Mouse (Mus musculus): Measurements from ENCODE around the gene Atp10a. TPM values are rescaled to one million over a fixed set of nuclear protein-coding genes. Genes with fewer than 3 reads are reported as not detected.

Gene Atp10a
- polyA plus RNA-seq, 1 experiment from 2014 or later: 0.93 TPM

DNA sequence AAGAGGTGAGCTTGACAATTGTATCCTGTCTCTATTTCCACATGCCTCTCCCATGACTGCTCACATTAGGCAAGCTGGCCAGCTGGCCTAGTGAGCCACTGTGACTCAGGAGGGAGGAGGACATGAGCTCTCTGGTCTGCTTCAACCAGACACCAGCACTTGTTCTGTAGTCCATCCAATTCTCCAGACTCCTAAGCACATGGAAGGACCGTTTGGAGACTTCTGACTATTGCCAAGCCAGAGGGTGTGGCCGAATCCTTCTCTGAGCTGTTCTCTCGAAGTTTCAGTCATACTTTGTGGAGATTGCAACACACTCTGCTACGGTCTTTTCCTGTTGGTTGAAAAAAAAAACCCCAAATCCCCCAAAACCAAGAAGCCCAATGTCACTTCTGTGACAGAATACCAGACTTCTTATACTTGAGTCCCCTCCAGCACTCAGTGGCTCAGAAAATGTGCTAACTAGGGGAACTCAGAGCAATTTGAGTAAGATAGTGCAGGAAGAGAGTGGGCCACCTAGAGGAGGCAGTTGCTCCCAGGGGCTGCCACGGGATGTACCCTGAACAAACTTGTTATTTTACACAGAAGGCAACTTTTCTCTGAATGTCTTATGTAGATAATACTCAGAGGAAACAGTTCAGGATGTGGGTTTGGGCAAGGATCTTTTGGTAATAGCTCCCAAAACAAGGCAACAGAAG is 21.3 kb downstream of the Atp10a start:
- Histone ChIP-seq H3K4me1 (ENCODE audit: control insufficient read depth, insufficient read depth, low read length) (no peaks in the 10 kb centered on the region), H3K4me3 (ENCODE audit: low read depth, low read length) (no peak overlapping the region), H3K9ac (ENCODE audit: low read length) (no peak overlapping the region), H3K36me3 (ENCODE audit: control insufficient read depth, insufficient read depth, low read length) (no peaks in the 10 kb centered on the region), H3K27me3 (replicated peaks; ENCODE audit: control insufficient read depth, insufficient read depth, low read length) (no peaks in the 10 kb centered on the region), H3K27ac (ENCODE audit: low read depth, low read length) (no peak overlapping the region), H3K4me2 (ENCODE audit: low read length) (no peak overlapping the region), H3K9me3 (replicated peaks; ENCODE audit: control insufficient read depth, low read length) (no peaks in the 10 kb centered on the region)
- WGBS: 68% methylated on average over 5 of the region's 5 CpGs
- ATAC-seq: no peak
- no peak for DNase-seq (ENCODE audit: low spot score)

DNA sequence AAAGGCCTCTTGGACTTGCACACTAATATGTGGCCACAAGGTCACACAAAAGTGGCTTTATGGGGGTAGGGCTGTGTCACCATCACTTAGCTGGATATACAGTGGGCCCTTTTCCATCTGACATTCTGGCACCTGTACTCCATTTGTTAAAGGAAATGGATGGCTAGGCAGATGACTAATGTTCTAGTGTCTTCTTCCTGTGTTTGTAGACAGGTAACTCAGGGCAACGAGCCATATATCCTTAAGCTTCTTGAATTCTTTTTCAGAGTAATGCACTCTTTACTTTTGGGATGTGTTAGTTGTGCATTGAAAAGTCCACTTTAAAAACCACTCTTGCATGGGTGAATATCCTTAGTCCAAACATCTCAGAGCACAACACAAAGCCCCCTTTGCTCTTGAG is 30.0 kb downstream of the Atp10a start:
- Histone ChIP-seq H3K27ac (ENCODE audit: low read depth, low read length) (no peak overlapping the region), H3K4me3 (ENCODE audit: low read depth, low read length) (no peak overlapping the region), H3K36me3 (ENCODE audit: control insufficient read depth, insufficient read depth, low read length) (no peaks in the 10 kb centered on the region), H3K4me2 (ENCODE audit: low read length) (no peak overlapping the region), H3K27me3 (replicated peaks; ENCODE audit: control insufficient read depth, insufficient read depth, low read length) (no peaks in the 10 kb centered on the region), H3K9ac (ENCODE audit: low read length) (no peak overlapping the region), H3K9me3 (replicated peaks; ENCODE audit: control insufficient read depth, low read length) (no peaks in the 10 kb centered on the region), H3K4me1 (ENCODE audit: control insufficient read depth, insufficient read depth, low read length) (peaks cover 5% of the 10 kb centered on the region)
- ATAC-seq (no peak), DNase-seq (ENCODE audit: low spot score) (no peak)
- 83% methylated on average over 1 of the region's 1 CpGs for WGBS

DNA sequence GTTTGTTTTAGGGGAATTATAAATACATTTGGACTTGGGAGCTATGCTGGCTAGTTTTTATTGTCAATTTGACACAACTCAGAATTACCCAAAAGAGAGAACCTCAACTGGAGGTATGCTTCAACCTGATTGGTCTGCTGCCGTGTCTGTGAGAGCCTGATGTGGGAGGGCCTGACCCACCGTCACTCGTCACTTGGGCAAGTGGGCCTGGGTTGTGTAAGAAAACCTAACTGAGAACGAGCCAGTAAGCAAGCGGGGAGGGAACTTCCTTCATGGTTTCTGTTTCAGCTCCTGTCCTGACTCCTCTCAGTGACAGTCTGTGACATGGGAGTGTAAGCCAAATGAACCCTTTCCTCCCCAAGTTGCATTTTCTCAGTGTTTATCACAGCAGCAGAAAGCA is 30.6 kb downstream of the Atp10a start:
- Histone ChIP-seq H3K4me1 (ENCODE audit: control insufficient read depth, insufficient read depth, low read length) (peaks cover 5% of the 10 kb centered on the region), H3K9me3 (replicated peaks; ENCODE audit: control insufficient read depth, low read length) (no peaks in the 10 kb centered on the region), H3K36me3 (ENCODE audit: control insufficient read depth, insufficient read depth, low read length) (no peaks in the 10 kb centered on the region), H3K27me3 (replicated peaks; ENCODE audit: control insufficient read depth, insufficient read depth, low read length) (no peaks in the 10 kb centered on the region), H3K4me2 (ENCODE audit: low read length) (no peak overlapping the region), H3K27ac (ENCODE audit: low read depth, low read length) (no peak overlapping the region), H3K9ac (ENCODE audit: low read length) (no peak overlapping the region), H3K4me3 (ENCODE audit: low read depth, low read length) (no peak overlapping the region)
- DNase-seq (ENCODE audit: low spot score) (no peak), ATAC-seq (0 out of 2 replicates have a peak, but pooled peaks have one; percentile 23)
- WGBS: 86% methylated on average over 5 of the region's 5 CpGs

DNA sequence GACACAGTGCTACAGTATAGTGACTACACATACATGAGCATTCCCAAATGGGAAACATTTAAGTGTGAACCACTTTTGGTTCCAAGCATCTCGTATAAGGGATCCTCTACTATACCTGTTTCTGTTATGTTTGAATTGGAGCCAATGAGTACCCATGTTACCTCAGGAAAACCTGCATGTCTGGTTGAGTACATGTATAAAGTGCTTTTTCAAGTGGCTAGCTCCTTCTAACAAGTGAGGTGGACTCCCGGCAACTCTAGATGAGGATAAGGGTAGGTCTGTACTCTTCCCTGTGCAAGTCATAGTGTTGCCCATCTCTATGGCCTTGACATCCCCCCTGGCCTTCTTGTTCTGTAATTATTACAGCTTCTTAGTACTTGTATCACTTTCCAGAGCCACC is 31.0 kb downstream of the Atp10a start:
- WGBS: 91% methylated on average over 2 of the region's 2 CpGs
- DNase-seq (ENCODE audit: low spot score): peak; percentile 14
- H3K27ac ChIP-seq (ENCODE audit: low read depth, low read length): no peak overlapping the region
- no peaks in the 10 kb centered on the region for H3K27me3 ChIP-seq (replicated peaks; ENCODE audit: control insufficient read depth, insufficient read depth, low read length)
- peaks cover 5% of the 10 kb centered on the region for H3K4me1 ChIP-seq (ENCODE audit: control insufficient read depth, insufficient read depth, low read length)
- no peaks in the 10 kb centered on the region for H3K9me3 ChIP-seq (replicated peaks; ENCODE audit: control insufficient read depth, low read length)
- no peak overlapping the region for H3K4me3 ChIP-seq (ENCODE audit: low read depth, low read length)
- peak; percentile 36; the same call in 1 of the 2 replicates for ATAC-seq
- no peak overlapping the region for H3K4me2 ChIP-seq (ENCODE audit: low read length)
- H3K9ac ChIP-seq (ENCODE audit: low read length): no peak overlapping the region
- H3K36me3 ChIP-seq (ENCODE audit: control insufficient read depth, insufficient read depth, low read length): no peaks in the 10 kb centered on the region

DNA sequence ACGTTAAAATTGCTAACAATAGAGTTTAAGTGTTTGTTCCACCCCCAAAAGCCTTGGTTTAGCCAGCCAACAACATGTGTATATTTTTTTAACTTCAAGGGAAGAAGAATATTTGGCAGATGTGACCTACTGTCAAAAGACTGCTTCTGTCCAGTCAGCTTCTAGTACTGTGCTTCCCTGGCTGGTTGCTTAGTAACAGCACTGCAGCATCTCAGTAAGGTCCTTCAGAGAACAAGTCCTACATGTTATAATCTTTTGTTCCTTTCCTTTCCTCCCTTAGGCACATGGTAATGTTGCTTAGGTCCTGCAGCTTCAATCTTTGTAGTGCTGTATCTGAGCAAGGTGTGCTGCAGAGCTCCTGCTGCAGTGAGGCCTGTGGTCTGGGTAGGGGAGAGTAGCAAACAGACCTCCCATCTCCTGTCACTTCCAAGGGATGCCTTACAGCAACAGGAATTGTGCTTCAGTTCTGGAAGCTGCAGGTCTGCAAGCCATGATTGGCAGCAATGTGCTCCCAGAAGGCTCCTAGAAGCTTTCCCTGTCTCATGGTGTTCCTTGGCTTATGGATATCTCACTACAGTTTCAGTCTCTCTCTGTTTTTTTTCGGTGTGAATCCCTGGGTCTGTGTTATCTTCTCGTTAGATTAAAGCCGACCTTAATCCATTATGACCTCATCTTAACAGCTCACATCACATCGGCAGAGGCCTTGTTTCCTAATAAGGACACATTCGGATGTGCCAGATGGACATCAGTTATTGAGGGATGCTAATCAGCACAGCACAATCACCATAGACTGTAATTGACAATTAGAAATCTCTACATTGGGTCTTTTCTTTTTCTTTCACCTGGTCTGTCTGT is 34.3 kb downstream of the Atp10a start:
- 51% methylated on average over 6 of the region's 6 CpGs for WGBS
- Histone ChIP-seq H3K9me3 (replicated peaks; ENCODE audit: control insufficient read depth, low read length) (no peaks in the 10 kb centered on the region), H3K27me3 (replicated peaks; ENCODE audit: control insufficient read depth, insufficient read depth, low read length) (no peaks in the 10 kb centered on the region), H3K36me3 (ENCODE audit: control insufficient read depth, insufficient read depth, low read length) (no peaks in the 10 kb centered on the region), H3K27ac (ENCODE audit: low read depth, low read length) (peak overlapping the region; percentile 52), H3K4me2 (ENCODE audit: low read length) (no peak overlapping the region), H3K9ac (ENCODE audit: low read length) (no peak overlapping the region; the same call in 1 of the 2 replicates), H3K4me1 (ENCODE audit: control insufficient read depth, insufficient read depth, low read length) (peaks cover 13% of the 10 kb centered on the region), H3K4me3 (ENCODE audit: low read depth, low read length) (no peak overlapping the region)
- ATAC-seq: 0 out of 2 replicates have a peak, but pooled peaks have one; percentile 45
- DNase-seq (ENCODE audit: low spot score): peak; percentile 36

DNA sequence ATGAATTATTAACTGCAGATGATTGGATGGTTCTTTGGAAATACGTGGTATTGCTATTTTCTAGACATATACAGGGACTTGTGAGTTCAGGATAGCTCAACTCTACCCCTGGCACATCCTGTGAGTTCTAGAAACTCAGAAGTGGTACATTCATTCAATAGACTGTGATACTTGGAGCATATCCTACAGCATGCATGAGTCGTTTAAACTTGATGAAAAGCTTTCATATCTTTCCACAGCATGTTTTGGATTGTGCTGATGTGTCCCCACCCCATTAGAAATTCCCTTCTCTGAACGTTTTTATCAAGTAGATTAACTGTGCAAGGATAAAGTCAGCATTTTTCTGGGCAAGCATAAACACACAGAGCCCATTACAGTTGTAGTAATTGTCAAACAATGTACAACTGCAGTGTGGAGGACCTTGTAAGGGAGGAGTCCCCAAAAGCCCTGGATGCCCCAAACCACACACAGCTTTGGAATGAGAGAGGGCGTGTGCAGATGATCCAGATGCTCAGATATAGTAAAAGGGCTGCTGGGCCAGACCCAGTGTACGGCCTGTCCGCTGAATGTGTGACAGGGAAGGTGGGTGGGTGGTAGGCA is 35.1 kb downstream of the Atp10a start:
- Histone ChIP-seq H3K4me2 (ENCODE audit: low read length) (no peak overlapping the region), H3K9me3 (replicated peaks; ENCODE audit: control insufficient read depth, low read length) (no peaks in the 10 kb centered on the region), H3K9ac (ENCODE audit: low read length) (no peak overlapping the region)

DNA sequence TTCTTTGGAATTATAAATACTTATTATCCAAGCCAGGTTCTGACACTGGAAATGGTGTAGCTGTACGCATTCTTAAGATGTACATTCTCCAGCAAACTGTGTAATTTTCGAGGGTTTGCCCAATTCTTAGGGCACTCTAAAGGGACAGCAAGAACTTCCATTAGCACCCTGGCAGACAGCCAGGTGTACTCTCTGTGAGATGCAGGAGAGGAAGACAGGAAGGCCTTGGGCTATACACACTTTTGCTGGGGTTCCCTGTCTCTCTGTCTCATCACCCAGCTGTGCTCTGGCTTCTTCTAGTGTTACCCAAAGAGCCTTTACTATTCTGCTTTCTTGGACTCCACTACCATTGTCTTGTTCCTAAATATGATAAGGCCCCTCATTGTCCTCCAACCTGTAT is 36.7 kb downstream of the Atp10a start:
- Histone ChIP-seq H3K4me1 (ENCODE audit: control insufficient read depth, insufficient read depth, low read length) (peaks cover 13% of the 10 kb centered on the region), H3K9ac (ENCODE audit: low read length) (no peak overlapping the region), H3K27me3 (replicated peaks; ENCODE audit: control insufficient read depth, insufficient read depth, low read length) (no peaks in the 10 kb centered on the region), H3K27ac (ENCODE audit: low read depth, low read length) (no peak overlapping the region), H3K4me2 (ENCODE audit: low read length) (no peak overlapping the region), H3K9me3 (replicated peaks; ENCODE audit: control insufficient read depth, low read length) (no peaks in the 10 kb centered on the region), H3K4me3 (ENCODE audit: low read depth, low read length) (no peak overlapping the region), H3K36me3 (ENCODE audit: control insufficient read depth, insufficient read depth, low read length) (no peaks in the 10 kb centered on the region)
- ATAC-seq (0 out of 2 replicates have a peak, but pooled peaks have one; percentile 11), DNase-seq (ENCODE audit: low spot score) (peak; percentile 13)
- 66% methylated on average over 2 of the region's 2 CpGs for WGBS

More for the DNA sequence above, 35.1 kb downstream of the Atp10a start:
- ATAC-seq (no peak), DNase-seq (ENCODE audit: low spot score) (no peak)
- Histone ChIP-seq H3K27me3 (replicated peaks; ENCODE audit: control insufficient read depth, insufficient read depth, low read length) (no peaks in the 10 kb centered on the region), H3K36me3 (ENCODE audit: control insufficient read depth, insufficient read depth, low read length) (no peaks in the 10 kb centered on the region), H3K4me1 (ENCODE audit: control insufficient read depth, insufficient read depth, low read length) (peaks cover 13% of the 10 kb centered on the region), H3K4me3 (ENCODE audit: low read depth, low read length) (no peak overlapping the region), H3K27ac (ENCODE audit: low read depth, low read length) (no peak overlapping the region)
- WGBS: 77% methylated on average over 6 of the region's 6 CpGs

DNA sequence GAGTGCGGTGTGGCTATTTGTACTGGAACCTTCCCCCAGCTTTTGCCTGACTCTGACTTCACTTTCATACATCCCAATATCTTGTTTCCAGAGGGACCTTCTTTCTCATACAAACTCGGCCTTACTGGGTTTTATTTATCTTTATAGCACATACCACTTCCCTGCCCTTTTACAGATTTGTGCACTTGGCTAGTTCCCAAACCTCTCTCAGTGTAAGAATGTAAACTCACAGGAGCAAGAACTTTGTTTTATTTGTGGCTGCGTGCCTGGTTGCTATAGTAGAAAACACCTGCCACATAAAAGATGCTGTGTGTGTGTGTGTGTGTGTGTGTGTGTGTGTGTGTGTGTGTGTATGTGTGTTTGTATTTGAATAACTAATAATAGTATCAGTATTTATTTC is 37.4 kb downstream of the Atp10a start:
- no peak overlapping the region for H3K4me3 ChIP-seq (ENCODE audit: low read depth, low read length)
- no peaks in the 10 kb centered on the region for H3K9me3 ChIP-seq (replicated peaks; ENCODE audit: control insufficient read depth, low read length)
- H3K36me3 ChIP-seq (ENCODE audit: control insufficient read depth, insufficient read depth, low read length): no peaks in the 10 kb centered on the region
- DNase-seq (ENCODE audit: low spot score): peak; percentile 60
- 33% methylated on average over 3 of the region's 3 CpGs for WGBS
- H3K4me2 ChIP-seq (ENCODE audit: low read length): no peak overlapping the region
- H3K27me3 ChIP-seq (replicated peaks; ENCODE audit: control insufficient read depth, insufficient read depth, low read length): no peaks in the 10 kb centered on the region
- ATAC-seq: peak; percentile 17; the same call in 1 of the 2 replicates
- no peak overlapping the region for H3K27ac ChIP-seq (ENCODE audit: low read depth, low read length)
- H3K4me1 ChIP-seq (ENCODE audit: control insufficient read depth, insufficient read depth, low read length): peaks cover 13% of the 10 kb centered on the region
- no peak overlapping the region for H3K9ac ChIP-seq (ENCODE audit: low read length)

All from forebrain, embryonic 14.5 days (tissue).